Mouse (Mus musculus): ENCODE measurements around the gene Hoxd8. TPM values are rescaled to one million over a fixed set of nuclear protein-coding genes. Genes with fewer than 3 reads are reported as not detected.

The Hoxd8 gene
- total and polyA plus RNA-seq, 2 experiments: 0.06 TPM; not detected in 1

GRCm38 (mm10) chr2:74728303-74728680 lies 23.9 kb downstream of the Hoxd8 start:
- Histone ChIP-seq H3K4me1 (ENCODE audit: control insufficient read depth, insufficient read depth, low read length) (peaks cover 2% of the 10 kb centered on the region; the same call in 1 of the 2 replicates), H3K27me3 (ENCODE audit: control insufficient read depth, insufficient read depth, low read length) (peaks cover 29% of the 10 kb centered on the region), H3K36me3 (ENCODE audit: control insufficient read depth, insufficient read depth, low read length) (no peaks in the 10 kb centered on the region), H3K27ac (replicated peaks; ENCODE audit: insufficient read depth, low read depth, low read length) (no peak overlapping the region), H3K9ac (ENCODE audit: low read depth, low read length) (no peak overlapping the region), H3K79me2 (ENCODE audit: control insufficient read depth, insufficient read depth, low read length) (no peaks in the 10 kb centered on the region), H3K4me3 (ENCODE audit: insufficient read depth, low read depth, low read length) (no peak overlapping the region)
- TF ChIP-seq CTCF (IDR thresholded peaks at IDR 0.05; ENCODE audit: low read depth, low read length): no peak
- no peak for TF ChIP-seq POLR2A (IDR thresholded peaks at IDR 0.05; ENCODE audit: extremely low read depth, insufficient read depth, low read length)
- 16% methylated on average over 13 of the region's 13 CpGs for WGBS
- no peak for DNase-seq (ENCODE audit: extremely low read depth, low read depth, low spot score)

- no peak overlapping the region for H3K9ac ChIP-seq (ENCODE audit: low read depth, low read length)
- H3K4me1 ChIP-seq (ENCODE audit: control insufficient read depth, insufficient read depth, low read length): peaks cover 2% of the 10 kb centered on the region; the same call in 1 of the 2 replicates
- H3K27me3 ChIP-seq (ENCODE audit: control insufficient read depth, insufficient read depth, low read length): peaks cover 29% of the 10 kb centered on the region
- 12% methylated on average over 8 of the region's 8 CpGs for WGBS
- TF ChIP-seq POLR2A (IDR thresholded peaks at IDR 0.05; ENCODE audit: extremely low read depth, insufficient read depth, low read length) (no peak), CTCF (IDR thresholded peaks at IDR 0.05; ENCODE audit: low read depth, low read length) (no peak)
- no peak overlapping the region for H3K27ac ChIP-seq (replicated peaks; ENCODE audit: insufficient read depth, low read depth, low read length)
- no peaks in the 10 kb centered on the region for H3K79me2 ChIP-seq (ENCODE audit: control insufficient read depth, insufficient read depth, low read length)
- peak; percentile 76 for DNase-seq (ENCODE audit: extremely low read depth, low read depth, low spot score)
- no peaks in the 10 kb centered on the region for H3K36me3 ChIP-seq (ENCODE audit: control insufficient read depth, insufficient read depth, low read length)
- H3K4me3 ChIP-seq (ENCODE audit: insufficient read depth, low read depth, low read length): no peak overlapping the region
Measured at GRCm38 (mm10) chr2:74730331-74730730, 25.9 kb downstream of the Hoxd8 start.

GRCm38 (mm10) chr2:74731055-74731454 lies 26.6 kb downstream of the Hoxd8 start:
- no peak for TF ChIP-seq CTCF (IDR thresholded peaks at IDR 0.05; ENCODE audit: low read depth, low read length)
- TF ChIP-seq POLR2A (IDR thresholded peaks at IDR 0.05; ENCODE audit: extremely low read depth, insufficient read depth, low read length): no peak
- no peak overlapping the region for H3K27ac ChIP-seq (replicated peaks; ENCODE audit: insufficient read depth, low read depth, low read length)
- H3K4me1 ChIP-seq (ENCODE audit: control insufficient read depth, insufficient read depth, low read length): peaks cover 2% of the 10 kb centered on the region; the same call in 1 of the 2 replicates
- no peaks in the 10 kb centered on the region for H3K36me3 ChIP-seq (ENCODE audit: control insufficient read depth, insufficient read depth, low read length)
- H3K9ac ChIP-seq (ENCODE audit: low read depth, low read length): no peak overlapping the region
- H3K4me3 ChIP-seq (ENCODE audit: insufficient read depth, low read depth, low read length): no peak overlapping the region
- no peaks in the 10 kb centered on the region for H3K79me2 ChIP-seq (ENCODE audit: control insufficient read depth, insufficient read depth, low read length)
- DNase-seq (ENCODE audit: extremely low read depth, low read depth, low spot score): no peak
- peaks cover 34% of the 10 kb centered on the region for H3K27me3 ChIP-seq (ENCODE audit: control insufficient read depth, insufficient read depth, low read length)

GRCm38 (mm10) chr2:74731799-74732512 lies 27.5 kb downstream of the Hoxd8 start:
- Histone ChIP-seq H3K27me3 (ENCODE audit: control insufficient read depth, insufficient read depth, low read length) (peaks cover 41% of the 10 kb centered on the region), H3K27ac (replicated peaks; ENCODE audit: insufficient read depth, low read depth, low read length) (no peak overlapping the region), H3K4me3 (ENCODE audit: insufficient read depth, low read depth, low read length) (no peak overlapping the region), H3K36me3 (ENCODE audit: control insufficient read depth, insufficient read depth, low read length) (no peaks in the 10 kb centered on the region), H3K9ac (ENCODE audit: low read depth, low read length) (no peak overlapping the region), H3K79me2 (ENCODE audit: control insufficient read depth, insufficient read depth, low read length) (no peaks in the 10 kb centered on the region), H3K4me1 (ENCODE audit: control insufficient read depth, insufficient read depth, low read length) (peaks cover 2% of the 10 kb centered on the region; the same call in 1 of the 2 replicates)
- WGBS: 11% methylated on average over 9 of the region's 9 CpGs
- TF ChIP-seq CTCF (IDR thresholded peaks at IDR 0.05; ENCODE audit: low read depth, low read length) (no peak), POLR2A (IDR thresholded peaks at IDR 0.05; ENCODE audit: extremely low read depth, insufficient read depth, low read length) (no peak)
- DNase-seq (ENCODE audit: extremely low read depth, low read depth, low spot score): no peak

GRCm38 (mm10) chr2:74732513-74733316 lies 28.3 kb downstream of the Hoxd8 start:
- Histone ChIP-seq H3K4me1 (ENCODE audit: control insufficient read depth, insufficient read depth, low read length) (peaks cover 2% of the 10 kb centered on the region; the same call in 1 of the 2 replicates), H3K4me3 (ENCODE audit: insufficient read depth, low read depth, low read length) (no peak overlapping the region), H3K27me3 (ENCODE audit: control insufficient read depth, insufficient read depth, low read length) (peaks cover 33% of the 10 kb centered on the region), H3K36me3 (ENCODE audit: control insufficient read depth, insufficient read depth, low read length) (no peaks in the 10 kb centered on the region), H3K79me2 (ENCODE audit: control insufficient read depth, insufficient read depth, low read length) (no peaks in the 10 kb centered on the region), H3K9ac (ENCODE audit: low read depth, low read length) (no peak overlapping the region), H3K27ac (replicated peaks; ENCODE audit: insufficient read depth, low read depth, low read length) (no peak overlapping the region)
- 2% methylated on average over 52 of the region's 52 CpGs for WGBS
- DNase-seq (ENCODE audit: extremely low read depth, low read depth, low spot score): no peak
- TF ChIP-seq POLR2A (IDR thresholded peaks at IDR 0.05; ENCODE audit: extremely low read depth, insufficient read depth, low read length): no peak
- no peak for TF ChIP-seq CTCF (IDR thresholded peaks at IDR 0.05; ENCODE audit: low read depth, low read length)

Measured in liver, adult 2 months (tissue).